Mouse (Mus musculus): ENCODE data around the gene Kif21a.

The Kif21a gene

DNA sequence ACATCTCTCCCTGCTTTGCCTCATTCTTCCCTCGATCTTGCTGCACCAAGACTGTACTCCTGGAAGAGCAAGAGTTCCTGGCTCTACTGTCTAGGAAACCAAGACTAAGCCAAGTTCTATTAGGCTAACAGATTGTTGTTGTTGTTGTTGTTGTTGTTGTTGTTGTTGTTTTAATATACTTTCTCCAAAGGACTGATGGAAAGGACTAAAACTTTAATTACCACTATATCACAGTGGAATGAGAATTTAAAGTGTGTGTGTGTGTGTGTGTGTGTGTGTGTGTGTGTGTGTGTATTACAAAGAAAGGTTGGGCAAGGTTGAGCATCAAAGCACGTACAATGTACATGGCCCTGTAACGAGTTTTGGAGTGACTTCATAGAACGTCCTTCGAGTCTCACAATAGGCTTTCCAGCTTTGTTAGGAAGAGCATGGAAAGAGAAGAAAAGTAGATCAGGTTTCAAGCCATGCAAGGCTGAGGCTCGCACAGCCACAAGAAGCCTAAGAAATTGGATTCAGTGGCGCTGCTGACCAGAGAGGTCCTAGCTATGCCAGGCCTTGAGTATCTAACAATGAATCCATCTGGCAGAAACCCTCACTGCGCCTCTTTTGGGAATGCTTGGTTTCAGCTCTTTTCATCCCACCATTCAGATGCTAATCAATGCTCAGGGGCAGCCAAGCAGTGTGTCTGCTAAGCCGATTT lies 31.4 kb downstream of the Kif21a start:
- DNase-seq (ENCODE audit: low spot score): no peak

DNA sequence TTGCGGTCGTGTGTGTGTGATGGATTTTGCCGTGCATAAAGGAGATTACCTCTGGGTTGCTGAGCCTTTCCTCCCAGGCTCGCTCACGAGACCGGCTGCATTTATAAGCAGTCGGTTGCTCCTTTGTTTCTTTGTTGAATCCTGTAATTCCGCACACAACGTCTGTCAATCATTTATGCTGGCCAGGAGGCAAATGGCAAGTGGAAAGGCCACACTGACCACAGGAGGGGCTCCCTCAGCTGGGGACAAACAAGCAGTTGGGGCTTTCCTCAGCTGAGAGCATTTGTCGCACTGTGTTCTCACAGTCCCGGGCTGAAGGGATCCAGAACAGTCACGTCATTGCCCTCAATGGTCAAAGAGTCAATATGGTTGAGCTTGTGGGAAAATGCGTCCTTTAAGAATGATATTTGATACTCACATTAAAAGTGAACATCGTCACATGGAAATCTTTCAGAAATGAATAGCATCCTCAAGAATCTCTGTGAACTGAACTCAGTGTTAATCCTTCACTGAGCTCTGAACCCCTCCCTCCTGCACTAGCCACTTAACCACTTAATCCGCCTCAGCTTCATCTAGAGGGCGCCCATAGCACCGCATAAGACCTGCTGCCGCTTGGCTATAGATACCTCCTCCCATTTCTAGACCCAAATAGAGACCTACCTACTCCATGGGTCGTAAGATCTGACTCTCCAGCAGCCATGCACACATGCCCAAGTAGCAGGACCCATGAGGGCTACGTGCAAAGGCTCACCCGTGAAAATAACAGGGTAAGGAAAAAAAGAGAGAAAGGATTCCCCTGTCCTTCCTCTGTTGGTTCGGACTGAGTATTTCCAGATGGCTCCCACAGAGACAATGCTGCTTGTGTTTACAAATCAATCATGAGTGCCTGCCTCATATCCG lies 32.2 kb downstream of the Kif21a start:
- no peak for DNase-seq (ENCODE audit: low spot score)

DNA sequence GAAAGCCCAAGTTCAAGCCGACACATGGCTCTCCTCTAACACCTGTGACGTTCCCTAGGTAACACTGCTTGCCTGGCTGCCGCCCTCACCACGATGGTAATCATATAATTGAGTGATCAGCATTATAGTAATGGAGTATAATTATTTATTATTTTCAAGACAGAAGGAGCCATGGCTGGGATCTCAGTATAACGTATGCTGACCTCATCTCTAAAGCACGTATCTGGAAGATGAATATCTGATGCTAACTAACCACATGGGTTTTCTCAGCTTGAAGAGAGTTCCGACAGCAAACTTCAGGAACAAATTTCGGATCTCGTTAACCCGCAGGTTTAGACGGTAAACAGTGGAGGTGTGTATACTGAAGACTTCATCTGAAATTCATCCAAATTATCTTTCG lies 33.4 kb downstream of the Kif21a start:
- no peak for DNase-seq (ENCODE audit: low spot score)

DNA sequence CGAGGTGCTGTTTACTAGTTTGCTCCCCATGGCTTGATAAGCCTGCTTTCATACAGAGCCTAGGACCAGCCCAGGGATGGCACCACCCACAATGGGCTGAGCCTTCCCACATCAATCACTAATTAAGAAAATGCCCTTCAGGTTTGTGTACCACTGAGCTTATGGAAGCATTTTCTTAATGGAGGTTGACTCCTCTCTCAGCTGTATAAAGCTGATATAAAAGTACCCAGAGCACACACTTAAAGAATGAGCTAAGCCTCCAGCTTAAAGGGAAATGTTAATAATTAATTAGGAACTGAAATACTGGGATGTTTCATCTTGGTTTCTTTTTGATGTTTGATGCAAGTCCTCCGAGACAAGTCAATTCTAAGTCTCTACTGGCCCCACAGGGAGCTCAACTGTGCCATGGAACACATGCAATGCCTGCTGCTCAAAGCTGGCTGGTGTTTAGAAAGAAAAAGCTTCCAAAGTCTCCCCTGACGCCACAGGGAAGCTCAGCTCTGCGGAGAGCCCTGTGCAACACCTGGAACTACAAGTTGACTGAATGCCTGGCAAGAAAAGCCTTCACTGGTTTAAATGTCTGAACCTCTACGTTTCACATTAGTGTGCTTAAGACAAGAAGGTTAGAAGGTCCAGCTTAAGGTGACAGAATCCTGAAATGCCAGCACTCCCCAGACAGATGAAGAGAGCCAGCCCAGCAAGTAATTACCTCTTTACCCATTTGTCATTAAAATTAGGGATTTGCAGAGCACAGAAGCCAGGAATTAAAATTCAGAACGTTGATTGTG lies 36.8 kb downstream of the Kif21a start:
- no peak for DNase-seq (ENCODE audit: low spot score)

DNA sequence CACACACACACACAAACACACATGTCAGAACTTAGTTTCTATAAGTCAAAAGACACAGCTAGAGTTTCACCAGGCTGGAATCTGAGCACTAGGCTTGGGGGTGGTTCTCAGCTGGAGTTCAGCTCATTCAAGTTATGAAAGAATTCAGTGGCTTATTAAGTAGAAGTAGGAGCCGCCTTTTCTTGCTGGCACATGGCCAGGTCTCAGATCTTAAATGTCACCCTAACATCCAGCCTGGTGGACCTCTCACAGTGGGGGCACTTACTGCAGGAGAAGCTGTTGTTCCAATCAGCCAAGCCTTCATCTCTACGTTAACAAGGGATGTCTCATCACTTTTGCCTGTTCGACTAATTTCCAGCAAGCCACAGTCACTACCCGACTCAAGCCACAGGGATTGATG lies 39.5 kb downstream of the Kif21a start:
- DNase-seq (ENCODE audit: low spot score): no peak

DNA sequence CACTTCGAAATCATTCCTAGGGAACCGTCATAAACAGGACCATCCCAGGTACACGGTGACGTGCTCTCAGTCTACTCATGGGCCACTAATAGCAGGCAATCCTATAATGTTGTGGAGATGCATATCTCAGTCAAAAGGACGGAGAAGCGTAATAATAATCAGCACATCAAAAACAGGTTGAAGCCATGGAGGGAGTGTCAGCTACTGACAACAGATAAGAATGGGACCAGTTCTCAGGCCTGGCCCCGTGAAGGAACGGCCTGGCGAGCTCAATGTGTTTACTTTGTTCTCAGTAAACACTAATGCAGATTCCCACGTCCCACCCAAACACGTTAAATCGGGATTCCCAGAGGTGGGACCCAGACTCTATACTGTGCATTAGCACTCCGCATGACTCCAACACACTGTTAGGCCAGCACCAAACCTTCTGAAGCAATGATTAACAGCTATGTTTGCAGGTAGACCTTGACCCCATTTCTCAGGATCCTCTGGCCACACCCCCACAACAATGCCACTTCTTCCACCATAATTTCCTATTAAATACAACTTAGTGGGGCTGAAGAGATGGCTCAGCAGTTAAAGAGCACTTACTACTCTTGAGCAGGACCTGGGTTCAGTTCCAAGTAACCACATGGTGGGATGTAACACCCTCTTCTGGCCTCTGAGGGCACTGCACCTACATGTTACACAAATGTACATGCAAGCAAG lies 42.5 kb downstream of the Kif21a start:
- no peak for DNase-seq (ENCODE audit: low spot score)

DNA sequence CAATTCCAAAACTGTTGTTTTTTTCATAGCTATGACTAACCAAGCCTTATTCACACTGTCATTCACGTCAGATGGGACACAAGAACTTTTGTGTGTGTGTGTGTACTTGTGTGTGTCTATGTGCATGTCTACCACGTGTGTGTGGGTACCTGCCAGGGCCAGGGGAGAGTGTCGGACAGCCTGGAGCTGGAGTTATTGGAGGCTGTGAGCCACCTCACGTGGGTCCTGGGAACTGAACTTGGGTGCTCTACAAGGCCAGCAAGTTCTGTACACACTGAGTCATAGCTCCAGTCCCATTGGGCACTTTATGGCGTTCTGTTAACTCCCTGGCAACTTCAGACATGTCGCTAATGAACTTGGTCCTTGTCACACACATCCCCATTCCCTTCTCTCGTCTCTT lies 45.0 kb downstream of the Kif21a start:
- no peak for DNase-seq (ENCODE audit: low spot score)

DNA sequence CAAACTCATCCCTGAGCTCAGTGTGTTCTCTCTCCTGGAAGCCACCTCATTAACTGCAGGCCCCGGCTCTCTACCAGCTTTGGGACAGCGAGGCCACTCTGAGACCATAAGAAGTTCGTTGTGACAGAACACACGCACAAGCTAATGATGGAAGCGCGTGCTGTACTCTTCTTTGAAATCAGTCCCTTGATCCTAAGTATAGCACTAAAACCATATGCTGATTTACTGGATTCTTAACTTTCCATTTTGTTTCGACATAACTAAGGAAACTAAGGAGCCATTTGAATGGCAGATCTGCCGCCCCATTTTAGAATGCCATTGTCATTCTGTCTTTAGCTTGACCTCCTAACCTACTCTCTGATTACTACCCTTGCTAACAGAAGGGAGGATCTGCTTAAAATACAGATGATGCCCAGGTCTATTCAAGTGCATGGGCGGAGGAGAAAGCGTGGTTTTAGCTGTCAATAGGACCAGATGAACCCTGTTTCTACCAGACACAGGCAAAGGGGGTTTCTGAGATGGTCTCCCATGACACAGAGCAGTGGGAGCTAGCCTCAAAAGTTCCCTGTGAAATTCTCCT lies 48.6 kb downstream of the Kif21a start:
- no peak for DNase-seq (ENCODE audit: low spot score)

DNA sequence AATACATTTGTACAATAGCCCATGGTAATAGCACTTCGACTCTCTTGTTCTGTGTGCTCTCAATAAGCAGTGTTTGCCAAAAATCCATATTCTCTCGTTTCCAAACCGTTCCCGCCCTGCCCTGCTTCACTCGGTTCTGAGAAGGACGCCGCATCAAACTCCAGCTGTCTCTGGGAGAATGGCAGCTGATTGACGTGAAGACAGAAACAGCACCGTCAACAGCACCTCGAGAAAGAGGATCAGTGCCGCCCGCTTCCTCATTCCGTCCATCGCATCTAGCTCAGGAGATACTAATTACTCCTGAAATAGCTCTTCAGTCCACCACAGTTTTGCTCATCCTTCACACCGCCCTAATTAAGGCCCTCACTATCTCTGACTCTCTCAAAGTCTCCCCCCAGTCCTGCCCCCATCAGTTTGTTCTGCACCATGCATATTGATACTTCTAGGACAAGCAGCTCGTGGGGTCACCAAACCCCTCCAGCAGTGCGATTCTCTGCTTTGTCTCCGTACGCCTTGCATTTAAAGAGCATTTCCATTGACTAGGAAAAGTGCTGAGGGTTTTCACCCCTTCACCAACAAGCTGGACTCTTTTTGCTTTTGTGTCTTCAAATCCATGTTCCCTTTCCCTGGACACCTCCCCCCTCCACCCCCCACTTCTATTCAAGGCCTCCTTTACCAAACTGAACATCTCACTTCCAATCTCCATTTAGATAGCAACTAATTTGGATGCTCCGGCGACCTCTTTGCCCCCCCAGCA lies 49.3 kb downstream of the Kif21a start:
- DNase-seq (ENCODE audit: low spot score): no peak

DNA sequence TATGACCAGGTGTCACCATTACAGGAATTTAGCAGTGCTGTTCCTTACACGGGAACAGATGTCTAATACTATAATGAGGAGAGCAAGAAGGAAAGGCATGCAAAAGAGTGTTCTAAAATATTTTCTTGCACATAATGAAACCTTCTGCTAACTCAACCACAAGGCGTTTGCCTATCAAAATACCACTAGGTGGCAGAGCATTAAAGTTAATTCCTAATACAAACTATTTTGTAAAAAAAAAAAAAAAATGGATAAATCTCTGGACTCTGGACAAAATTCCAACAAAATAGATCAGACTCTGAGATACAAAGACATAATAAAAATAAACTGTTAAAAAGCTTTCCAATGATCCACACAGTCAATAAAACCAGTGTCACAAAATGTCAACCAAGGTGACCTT lies 56.9 kb downstream of the Kif21a start:
- no peak for DNase-seq (ENCODE audit: low spot score)

DNA sequence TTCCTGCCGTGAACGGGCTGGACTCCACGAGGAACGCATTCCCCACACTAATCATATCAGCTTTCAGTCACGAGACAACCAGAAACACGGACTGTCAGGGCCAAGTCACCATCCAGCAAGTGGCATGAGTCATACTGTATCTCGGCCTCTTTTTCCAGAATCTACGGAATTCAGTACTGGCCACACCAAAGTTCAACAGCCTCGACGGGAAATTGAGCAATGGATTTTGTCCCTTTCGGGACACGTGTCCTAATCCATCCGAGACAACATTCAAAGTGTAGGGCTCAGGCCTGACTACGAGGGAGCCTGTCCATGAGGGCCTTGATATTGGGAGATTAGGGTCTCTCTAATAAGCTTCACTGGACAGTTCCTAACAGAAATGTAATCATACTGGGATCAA lies 57.4 kb downstream of the Kif21a start:
- no peak for DNase-seq (ENCODE audit: low spot score)

DNA sequence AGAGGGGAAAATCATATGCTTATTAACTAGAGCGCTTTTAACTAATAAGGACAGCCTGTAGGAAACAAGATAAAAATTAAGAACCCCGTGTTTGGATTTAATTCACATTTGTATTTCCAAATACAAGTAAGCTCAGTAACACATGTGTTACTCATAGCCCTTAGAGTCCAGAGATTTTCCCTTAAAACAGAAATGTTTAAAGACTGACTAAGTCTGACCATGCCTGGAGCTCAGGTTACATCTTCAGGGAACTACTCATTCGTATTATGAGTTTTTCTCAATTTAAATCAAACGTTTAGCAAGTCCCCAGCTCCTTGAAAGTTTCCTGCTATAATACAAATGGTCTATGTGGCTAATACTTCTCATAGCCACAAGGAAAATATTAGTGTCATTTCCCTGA lies 57.9 kb downstream of the Kif21a start:
- no peak for DNase-seq (ENCODE audit: low spot score)

DNA sequence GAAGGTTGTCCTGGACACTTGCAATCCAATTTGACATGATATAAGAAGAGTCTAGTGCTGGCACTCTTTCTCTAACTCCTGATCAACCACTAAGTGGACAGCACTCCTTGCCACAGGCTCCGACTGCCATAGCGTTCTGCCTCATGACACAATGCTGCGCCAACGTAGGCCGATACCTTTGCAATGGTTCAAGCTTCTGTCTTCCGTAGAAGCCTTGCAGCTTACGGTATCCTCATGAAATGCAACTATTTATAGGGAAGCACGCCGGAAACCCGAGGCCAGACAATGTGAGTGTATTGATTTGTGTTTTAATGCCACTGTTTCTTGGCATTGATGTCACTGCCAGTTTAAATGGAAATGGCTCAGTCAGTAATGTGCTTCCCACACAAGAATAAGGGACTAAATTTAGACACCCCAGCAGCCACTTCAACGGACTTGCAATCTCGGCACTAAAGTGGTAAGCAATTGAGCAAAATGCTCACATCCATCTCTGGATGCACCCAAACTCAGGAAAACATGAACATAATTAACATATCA lies 62.0 kb downstream of the Kif21a start:
- no peak for DNase-seq (ENCODE audit: low spot score)

DNA sequence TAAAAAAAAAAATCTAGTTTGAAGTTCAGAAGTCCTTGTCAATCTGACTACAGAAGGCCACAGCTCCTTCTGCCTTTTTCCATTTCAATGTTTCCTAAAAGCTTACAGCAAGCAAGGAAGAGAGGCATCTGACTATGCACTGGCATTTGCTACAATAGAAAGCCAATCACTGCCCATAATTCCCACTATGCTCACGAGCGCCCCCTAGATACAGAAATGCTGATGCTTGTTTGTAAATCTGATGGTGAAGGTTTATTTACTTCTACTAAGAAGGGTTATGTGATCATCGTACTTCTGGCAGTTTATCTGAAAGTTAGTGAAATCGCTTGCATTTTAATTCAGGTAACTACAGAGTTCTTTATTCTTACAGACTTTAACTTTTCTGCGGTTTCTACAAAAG lies 73.8 kb downstream of the Kif21a start:
- DNase-seq (ENCODE audit: low spot score): no peak

DNA sequence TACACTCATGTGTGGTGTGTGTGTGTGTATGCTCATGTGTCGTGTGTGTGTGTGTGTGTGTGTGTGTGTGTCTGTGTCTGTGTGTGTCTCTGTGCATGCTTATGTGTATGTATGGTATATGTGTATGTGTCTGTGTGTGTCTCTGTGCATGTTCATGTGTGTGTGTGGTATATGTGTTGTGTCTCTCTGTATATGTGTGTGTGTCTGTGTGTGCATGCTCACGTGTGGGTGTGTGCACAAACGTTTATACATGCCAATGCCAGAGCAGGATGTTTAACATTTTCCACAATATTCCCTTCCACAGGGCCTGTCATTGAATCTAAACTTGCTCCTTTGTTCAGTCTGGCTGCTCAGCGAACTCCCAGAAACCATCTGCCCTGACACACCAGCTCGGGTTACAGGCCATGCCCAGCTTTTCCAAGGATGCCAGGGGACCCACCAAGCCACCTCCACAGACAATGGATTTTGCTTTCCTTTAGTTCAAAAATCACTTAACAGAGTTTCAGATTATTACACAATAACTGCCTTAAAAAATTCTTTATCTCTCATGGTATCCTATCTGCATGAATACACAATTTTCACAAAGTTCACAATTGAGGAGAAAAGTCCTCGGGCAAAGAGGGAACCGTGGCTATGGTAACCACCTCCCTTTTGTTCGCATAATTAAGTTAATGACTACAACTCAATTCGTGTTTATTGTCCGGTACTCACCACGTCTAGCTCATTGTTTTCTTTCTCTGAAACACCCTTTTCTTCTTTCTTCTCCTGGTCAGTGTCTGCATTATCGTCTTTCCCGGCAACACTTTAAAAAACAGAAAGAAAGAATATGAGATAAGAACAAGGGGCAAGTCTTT lies 77.6 kb downstream of the Kif21a start:
- DNase-seq (ENCODE audit: low spot score): no peak

DNA sequence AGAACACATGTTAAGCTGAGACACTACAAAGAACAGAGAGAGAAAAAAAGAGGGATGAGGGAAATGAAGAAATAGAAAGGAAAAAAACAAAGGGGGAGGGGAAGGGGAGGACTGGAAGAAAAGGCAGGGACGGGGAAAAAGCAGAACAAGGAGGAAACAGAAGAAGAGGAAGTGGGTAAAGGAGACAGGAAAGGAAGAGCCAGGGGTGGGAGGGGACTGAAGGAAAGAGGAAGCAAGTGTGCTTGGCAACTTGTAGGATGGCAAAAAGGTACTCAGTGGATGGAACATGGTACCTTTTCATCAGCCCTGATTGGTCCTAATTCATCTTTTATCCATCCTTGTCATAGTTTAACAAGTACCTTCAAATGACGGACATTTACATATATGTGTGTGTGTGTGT lies 86.4 kb downstream of the Kif21a start:
- DNase-seq (ENCODE audit: low spot score): no peak

DNA sequence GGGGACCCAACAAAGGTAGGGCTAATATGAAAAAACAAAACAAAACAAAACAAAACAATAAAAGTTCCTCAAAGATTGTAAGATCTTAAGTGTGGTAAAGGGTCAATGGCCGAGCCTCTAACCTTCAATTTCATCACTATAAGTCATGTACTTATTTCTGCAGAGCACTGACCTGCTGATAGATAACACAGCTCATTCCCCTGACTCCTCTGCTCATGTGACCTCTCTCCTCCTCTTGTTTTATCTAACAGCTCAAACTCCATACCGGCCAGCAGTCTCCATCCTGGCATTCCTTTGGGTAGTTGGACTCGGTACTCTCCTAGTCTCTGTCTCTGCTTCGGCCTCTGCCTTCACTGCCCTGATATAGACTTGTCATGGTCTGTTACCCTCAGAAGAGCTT lies 87.2 kb downstream of the Kif21a start:
- DNase-seq (ENCODE audit: low spot score): no peak

DNA sequence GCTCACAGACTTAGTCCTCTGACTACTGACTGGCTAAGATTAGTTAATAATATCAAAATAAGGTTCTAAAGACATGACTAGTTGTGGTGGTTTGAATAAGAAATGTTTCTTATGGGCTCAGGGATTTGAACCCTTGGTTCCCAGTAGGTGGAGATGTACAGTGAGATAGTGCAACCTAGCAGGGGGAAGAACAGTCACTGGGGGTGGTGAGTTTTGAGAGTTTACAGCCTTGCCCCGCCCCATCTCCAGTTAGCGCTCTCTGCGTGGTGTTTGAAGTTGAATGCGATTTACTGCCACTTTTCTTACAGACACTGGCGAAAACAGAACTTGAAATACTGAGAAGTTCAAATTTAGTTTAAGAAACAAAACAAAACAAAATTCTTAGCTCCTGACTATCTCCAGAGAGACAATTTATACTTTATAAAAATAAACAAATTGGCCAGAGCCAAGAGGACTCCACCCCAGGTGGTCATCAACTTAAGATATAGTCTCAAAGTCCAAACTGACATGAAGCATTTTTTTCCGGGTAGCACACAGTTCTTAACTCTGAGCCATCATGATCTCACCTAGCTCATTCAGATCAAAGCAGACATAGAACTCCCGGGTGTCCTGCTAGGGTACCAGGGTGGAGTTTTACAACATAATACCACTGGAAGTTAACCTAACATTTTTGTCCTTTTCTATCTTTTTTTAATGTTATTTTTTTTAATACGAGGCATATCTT lies 88.8 kb downstream of the Kif21a start:
- no peak for DNase-seq (ENCODE audit: low spot score)

DNA sequence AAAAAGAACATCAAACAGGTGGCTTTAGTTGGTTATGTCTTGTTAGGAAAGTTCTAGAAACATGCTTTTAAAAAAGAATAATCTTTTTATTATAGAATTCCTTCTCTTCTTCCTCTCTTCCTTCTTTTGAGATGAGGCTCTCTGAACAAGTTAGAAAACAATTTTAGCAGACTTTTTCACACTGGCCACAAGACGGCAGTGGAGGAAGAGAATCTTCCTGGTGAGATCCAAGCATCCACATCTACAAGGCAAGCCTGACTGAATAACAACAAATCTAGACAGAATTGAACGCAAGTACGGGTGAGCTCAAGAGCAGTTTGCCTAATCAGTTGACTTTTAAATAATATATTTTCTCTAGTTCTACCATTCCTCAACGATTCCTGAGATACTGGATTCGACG lies 98.4 kb downstream of the Kif21a start:
- no peak for DNase-seq (ENCODE audit: low spot score)

Data from ovary, adult 18-20 months (tissue).